Mouse (Mus musculus) liver, postnatal 0 days (tissue): Measurements from ENCODE around the gene Adrb1.

ENCODE experiments used
- CTCF ChIP-seq: sonication (generic); IDR thresholded peaks from 2 replicates; pipeline ENCODE4 v1.5.1; 2016; ENCODE audit warnings: antibody characterized with exemption, low read depth
- EP300 ChIP-seq: IDR thresholded peaks from 2 replicates; pipeline ENCODE4 v1.6.1; 2016; ENCODE audit warnings: antibody characterized with exemption, low read depth, mild to moderate bottlenecking

GRCm38 (mm10) chr19:56687026-56687635 lies 34.9 kb upstream of the Adrb1 start:
- no peak for TF ChIP-seq CTCF
- TF ChIP-seq EP300 = no peak
